Mouse (Mus musculus): ENCODE results near the gene Emg1.
A peak's percentile ranks its signal among the peaks of the same experiment; 100 is the strongest.

Gene Emg1

DNA sequence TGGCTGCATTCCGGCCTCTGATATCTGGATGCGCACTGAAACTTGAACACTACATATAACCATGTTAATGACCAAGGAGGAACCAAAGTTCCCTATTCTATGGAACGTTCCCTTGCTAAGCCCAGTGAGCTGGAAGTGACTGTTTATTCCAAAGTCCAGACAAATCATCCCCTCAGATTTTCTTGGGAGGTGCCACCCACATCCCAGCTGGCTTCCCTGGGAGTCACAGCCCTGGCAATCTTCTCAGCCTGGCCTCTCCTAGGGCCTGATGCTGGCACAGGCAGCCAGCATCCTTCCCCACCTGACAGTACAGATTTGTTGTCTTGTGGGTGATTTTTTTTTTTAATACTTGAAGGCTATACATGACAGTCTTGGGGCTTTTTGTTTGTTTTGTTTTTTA lies 32.5 kb downstream of the Emg1 start:
- DNase-seq, result no peak

DNA sequence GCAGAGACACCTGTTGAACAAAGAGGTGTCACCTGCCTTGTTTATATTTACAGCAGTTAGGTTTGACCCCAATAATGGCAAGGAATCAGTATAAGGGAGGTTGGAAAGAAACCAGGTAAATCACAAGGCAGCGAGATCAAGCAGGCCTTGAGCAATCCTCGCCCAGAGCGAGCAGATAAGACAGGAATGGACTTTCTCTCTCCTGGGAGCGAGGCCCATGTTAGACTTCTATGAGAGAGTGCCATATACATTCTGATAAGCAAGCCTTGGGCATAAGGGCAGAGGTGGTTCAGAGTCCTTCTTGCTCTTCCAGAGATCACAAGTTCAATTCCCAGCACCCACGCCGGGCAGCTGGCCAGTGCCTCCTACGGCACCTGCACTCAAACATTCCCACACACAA lies 33.2 kb downstream of the Emg1 start:
- no peak for DNase-seq

DNA sequence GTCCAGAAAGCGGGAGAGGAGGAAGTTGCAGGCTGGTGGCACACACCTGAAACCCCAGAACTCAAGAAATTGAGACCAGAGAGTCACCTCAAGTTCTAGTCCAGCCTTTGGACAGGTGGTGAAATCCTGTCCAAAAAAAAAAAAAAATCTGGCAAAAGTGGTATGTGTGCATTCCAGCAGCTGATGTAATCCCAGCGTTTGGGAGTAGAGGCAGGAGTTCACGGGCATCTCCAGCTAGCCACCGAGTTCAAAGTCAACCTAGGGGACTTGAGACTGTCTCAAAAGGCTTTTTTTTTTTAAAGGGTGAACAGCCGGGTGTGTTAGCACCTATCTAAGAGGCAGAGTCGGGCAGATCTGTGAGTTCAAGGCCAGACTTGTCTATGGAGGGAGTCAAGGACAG lies 35.8 kb downstream of the Emg1 start:
- peak; percentile 40 for DNase-seq

DNA sequence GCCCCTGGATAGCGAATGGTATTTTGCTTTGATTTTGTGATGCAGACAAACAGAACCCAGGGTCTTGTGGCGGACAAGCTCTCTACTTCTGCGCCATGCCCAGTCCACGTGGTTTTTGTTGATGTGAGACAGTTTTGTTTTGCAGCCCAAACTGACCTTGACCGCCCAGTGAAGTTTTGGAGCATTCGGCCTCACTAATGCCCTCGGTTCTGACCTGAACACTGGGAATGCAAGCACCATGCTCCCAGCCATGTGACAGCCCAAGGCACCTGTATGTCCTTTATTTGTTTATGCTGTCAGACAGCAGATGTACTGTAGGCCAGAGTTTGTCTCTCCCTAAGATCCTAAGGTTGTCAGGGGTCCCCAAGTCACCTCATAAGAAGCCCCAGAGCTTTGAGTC lies 37.4 kb downstream of the Emg1 start:
- peak; percentile 72 for DNase-seq

DNA sequence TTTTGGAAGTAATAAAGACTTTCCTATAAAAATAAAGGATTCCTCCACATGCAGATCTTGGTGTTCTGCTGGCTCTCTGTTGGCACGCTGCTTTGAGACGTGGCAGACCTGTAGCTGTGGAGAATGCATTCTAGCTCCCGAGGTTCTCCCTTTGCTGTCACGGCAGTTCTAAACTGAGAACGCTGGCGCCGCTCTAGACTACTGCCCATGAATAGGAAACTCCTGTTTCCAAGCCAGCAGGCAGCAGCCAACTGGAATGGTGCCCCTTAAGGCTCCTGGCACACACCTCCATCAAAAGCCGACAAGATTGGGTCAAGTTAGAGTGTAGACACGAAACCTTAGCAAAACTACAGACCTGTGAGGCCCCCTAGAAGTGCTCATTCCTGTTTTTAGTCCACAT lies 38.4 kb downstream of the Emg1 start:
- DNase-seq, result peak; percentile 65

DNA sequence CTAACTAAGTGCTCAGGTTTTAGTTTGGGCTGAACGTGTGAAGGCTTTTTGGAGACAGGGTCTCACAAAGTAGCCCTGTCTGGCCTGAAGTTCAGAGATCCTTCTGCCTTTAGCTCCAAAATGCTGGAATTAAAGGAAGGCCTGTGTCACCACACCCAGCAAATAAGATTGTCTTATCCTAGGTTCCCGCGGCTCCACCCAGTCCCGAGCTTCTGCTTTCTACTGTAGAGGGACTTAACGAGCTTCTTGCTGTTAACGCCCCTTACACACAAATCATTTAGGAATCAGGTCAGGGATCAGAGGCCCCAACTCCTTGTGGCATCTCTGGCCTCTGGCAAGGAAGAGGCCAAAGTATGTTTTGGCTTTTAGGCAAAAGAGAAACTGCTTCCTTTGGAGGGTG lies 39.9 kb downstream of the Emg1 start:
- no peak for DNase-seq

DNA sequence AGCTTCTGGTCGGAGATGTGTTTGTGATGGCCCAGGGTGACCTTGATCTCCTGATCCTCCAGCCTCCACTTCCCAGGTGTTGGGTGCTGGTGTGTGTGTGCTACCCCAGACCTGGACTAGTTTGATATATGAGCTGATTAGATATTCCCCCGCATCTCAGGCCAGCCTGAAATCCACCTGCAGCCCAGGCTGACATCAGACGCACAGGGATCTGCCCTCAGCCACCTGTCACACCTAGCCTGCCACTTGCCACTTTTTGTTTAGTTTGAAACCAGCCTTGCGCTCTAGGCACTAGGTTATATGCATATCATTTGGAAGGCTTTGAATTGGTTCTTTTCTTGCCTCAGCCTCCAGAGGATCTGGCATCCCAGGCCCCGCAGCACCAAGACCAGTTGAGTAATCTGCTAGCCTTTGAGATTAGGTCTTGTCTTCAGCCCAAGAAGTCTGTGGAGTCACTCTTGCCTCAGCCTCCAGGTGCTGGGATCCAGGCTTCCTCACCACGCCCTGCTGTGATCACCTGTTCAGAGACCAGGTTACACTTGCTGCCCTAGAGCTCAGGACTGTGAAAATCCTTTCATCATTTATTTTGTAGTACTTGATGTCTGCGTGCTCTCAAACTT lies 41.6 kb downstream of the Emg1 start:
- no peak for DNase-seq

DNA sequence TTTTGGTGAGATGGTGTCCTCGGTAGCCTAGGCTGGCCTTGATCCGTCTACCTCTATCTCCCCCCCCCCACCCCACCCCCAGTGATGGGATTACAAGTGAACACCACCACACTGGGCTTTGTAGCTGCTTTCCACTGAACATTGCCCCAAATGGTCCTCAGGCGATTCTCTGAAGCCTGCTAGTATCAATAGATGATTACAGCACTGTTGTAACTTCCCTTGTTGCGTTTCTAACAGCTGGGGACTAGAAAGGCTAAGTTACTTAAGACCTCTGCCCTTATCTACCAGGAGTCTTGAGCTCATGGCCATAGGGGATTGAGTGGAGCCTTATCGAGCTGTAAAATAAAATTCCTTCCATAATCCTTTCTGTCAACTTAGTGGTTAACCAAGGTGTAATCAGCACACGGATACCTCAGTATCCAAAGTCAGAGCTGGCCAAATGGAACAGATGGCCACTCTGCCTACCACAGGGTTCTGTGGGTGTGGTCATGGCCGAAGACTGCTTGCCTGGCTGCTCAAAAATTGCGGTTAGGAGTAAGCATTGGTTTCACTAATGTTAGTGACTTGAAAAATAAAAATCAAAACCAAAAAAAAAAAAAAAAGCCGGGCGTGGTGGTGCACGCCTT lies 42.6 kb downstream of the Emg1 start:
- DNase-seq, result no peak

DNA sequence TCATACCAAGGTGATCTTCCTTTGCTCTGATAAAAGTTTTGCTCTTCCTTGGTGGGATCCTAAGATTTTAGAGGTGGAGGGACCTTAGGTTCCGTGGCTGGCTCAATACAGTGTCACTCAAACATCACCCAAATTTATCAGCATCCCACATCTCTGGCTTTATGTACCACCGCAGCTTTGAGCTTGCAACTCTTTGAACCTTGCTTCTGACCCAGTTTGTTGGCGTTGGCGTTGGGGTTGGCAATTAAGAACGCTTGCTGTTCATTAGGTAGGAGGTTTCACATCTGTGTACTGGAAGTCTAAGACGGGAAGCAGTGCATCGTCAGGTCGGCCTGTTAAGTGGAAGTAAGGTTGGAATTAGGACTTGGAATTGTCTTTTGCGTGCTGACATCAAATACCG lies 47.0 kb downstream of the Emg1 start:
- DNase-seq, result no peak

DNA sequence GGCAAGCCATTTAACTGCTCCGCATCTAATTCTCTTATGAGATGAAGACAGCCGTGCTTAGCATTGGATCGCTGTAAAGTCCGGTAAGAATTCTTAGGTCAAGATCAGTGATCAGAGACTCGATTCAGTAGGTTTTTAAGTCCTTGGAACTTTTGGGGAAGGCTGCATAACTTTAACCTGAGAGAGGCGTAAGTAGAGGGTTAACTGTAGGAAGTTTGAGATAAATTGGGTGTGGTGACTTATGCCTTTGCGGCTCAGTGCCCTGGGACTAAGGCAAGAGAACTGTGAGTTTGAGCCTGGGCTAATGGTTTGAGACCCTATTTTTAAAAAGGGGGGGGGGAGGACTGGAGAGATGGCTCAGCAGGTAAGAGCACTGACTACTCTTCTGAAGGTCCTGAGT lies 47.7 kb downstream of the Emg1 start:
- DNase-seq, result no peak

DNA sequence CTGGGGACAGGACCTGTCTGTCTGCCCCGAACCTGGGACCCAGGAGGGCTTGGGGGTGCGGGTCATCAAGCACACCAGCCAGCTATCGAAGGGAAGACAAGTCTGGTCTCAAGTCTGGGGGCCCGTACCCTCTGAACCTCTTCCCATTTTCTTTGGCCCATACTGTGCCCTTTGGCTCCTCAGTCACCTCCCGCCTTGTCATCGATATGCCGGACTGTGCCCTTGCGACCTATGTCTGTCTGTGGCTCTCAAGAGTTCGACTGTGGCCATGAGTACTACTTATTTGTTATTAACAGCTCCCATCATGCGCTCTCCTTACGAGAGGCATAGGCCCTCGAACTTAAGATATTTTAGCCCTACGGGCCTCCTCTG lies 48.6 kb downstream of the Emg1 start:
- no peak for DNase-seq

DNA sequence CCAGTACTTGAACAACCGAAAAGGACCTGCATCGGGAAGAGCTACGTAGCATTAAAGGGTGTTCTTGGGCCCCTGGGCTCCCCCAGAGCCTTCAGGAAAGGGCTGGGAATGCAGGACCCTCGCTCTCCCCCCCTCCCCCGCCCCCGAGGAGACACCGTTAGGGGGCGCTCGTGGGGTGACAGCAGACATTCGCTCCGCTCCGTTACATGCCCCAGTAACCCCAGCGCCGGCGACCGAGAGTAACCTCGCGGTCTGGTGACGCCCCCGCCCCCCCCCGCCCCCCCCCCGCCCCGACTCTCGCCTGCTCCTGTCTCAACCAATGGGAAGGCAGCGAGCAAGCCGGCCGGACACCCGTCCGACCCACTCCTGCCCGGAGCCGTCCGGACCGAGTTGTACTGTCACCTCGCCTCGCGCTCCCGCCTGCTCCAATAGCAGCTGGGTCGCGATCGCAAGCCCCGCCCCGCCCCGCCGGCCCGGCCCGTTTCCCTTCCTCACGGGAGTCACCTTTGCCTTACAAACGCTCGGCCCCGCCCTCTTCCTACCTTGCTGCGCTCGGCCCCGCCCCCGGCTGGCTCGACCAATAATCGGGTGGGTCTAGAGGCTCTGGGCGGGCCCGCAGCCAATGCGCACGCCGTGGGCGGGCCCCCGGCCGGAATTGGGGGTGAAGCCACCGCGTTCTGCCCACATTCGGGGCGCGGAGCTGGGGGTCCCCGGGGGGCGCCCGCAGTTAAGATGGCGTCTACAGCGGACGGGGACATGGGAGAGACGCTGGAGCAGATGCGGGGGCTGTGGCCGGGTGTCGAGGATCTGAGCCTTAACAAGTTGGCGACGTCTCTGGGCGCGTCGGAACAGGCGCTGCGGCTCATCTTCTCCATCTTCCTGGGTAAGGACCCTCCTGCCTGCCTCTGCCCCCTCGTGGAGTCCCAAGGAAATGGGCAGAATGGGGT lies 49.2 kb downstream of the Emg1 start, which contains the start of gene Lpcat3:
TSS of gene Lpcat3 (plus strand) at position 551 of the 947 bp plus-strand sequence.
- peak; percentile 100 for DNase-seq

DNA sequence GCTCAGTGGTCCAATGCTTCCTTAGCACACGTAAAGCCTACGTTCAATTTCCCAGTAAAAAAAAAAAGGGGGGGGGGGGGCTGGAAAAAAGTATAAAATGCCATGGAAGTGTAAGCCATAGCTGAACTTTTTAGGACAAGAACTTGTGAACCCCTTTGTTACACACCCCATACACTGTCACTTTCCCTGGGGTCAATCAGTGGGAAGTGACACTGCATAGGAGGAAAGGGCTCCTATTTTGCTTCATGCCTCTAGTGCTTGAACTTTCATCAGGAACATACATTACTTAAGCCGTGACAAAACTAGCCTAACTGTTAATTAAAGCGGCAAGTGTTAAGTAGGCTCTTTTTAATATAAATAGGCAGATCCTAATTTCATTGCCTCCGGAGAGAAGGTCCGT lies 50.0 kb downstream of the Emg1 start:
- no peak for DNase-seq

DNA sequence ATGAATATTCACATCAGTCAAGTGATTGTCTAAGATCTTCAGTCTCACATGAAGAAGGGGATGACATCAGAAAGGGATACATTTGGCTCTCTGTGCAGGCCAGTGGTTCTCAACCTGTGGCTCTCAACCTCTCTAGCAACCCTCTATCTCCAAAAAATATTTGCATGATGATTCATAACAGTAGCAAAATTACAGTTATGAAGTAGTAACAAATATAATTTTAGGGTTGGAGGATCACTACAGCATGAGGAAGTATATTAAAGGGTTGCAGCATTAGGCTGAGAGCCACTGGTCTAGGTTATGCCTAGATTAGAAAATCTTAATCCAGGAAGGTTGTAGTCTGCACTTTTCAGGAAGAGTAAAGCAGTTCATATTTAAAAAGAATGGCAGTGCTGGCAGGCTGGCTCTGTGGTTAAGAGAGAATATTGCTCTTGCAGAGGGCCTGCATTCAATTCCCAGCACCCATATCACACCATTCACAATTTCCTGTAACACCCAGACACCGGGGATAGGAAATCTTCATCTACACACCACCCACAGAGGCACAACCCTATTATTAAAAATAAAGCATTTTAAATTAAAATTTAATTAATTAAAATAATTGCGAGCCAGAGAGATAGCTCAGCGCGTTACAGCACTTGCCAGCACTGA lies 50.7 kb downstream of the Emg1 start:
- DNase-seq, result no peak

DNA sequence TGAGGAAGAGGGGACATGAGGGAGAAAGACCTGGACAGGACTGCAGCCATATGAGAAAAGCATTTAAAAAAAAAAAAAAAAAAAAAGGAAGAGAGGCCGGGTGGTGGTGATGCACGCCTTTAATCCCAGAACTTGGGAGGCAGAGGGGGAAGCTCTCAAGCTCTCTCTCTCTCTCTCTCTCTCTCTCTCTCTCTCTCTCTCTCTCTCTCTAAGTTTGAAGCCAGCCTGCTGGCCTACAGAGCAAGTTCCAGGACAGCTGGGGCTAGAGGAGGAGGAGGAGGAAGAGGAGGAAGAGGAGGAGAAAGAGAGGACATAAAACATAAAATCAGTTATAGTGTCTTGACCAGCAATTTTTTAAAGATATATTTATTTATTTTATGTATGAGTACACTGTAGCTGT lies 53.9 kb downstream of the Emg1 start:
- no peak for DNase-seq

DNA sequence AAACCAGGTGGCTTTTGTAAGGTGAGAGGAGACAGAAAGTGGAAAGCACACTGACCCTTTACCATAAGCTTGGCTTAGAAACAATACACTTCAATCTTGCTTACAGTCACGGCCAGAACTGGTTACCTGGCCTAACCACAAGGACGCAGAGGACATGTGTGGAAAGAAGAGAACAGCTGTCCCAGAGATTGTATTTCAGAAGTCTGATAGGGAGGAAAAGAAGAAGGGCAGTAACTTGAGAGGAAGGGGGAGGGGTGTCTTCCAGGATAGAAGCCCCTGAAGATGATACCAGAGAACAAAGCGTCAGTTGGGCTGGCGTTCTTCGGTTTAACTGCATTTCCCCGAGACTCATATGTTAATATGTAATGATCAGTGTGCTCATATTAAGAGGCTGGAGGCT lies 56.1 kb downstream of the Emg1 start:
- no peak for DNase-seq

Measured in kidney, adult 11 months (tissue).